Mouse (Mus musculus) forebrain, embryonic 12.5 days (tissue): ENCODE data around the gene Coa4. TPM values are rescaled to one million over a fixed set of nuclear protein-coding genes. Genes with fewer than 3 reads are reported as not detected.

ENCODE experiments used
- ATAC-seq: fragments of 200-750 bp; cut with Nextera tagmentation; 2 replicates; pipeline ENCODE4 v1.8.0; 2017; ENCODE audit warnings: moderate TSS enrichment; ENCODE audit not compliant: low FRiP score
- H3K27ac ChIP-seq: fragments of 300-500 bp; sonication (generic); 2 replicates; pipeline ENCODE4 v1.5.1; 2016; ENCODE audit warnings: mild to moderate bottlenecking
- H3K27me3 ChIP-seq: fragments of 300-500 bp; sonication (generic); 2 replicates; pipeline ENCODE4 v1.6.1; 2016; ENCODE audit warnings: mild to moderate bottlenecking
- H3K36me3 ChIP-seq: fragments of 300-500 bp; sonication (generic); replicated peaks from 2 replicates; pipeline ENCODE4 v1.6.1; 2016; ENCODE audit warnings: mild to moderate bottlenecking
- H3K4me1 ChIP-seq: fragments of 300-500 bp; sonication (generic); 2 replicates; pipeline ENCODE4 v1.6.1; 2016
- H3K4me2 ChIP-seq: fragments of 300-500 bp; sonication (generic); 2 replicates; pipeline ENCODE4 v1.6.1; 2016; ENCODE audit warnings: mild to moderate bottlenecking, moderate library complexity
- H3K4me3 ChIP-seq: fragments of 300-500 bp; sonication (generic); replicated peaks from 2 replicates; pipeline ENCODE4 v1.5.1; 2016; ENCODE audit warnings: mild to moderate bottlenecking
- H3K9ac ChIP-seq: fragments of 300-500 bp; sonication (generic); 2 replicates; pipeline ENCODE4 v1.6.1; 2016; ENCODE audit warnings: mild to moderate bottlenecking
- H3K9me3 ChIP-seq: fragments of 300-500 bp; sonication (generic); 2 replicates; pipeline ENCODE4 v1.6.1; 2016
- WGBS: fragments of 180-500 bp; shearing (Covaris S2); methylation state at CpG from one replicate; pipeline ENCODE4 v1.1.7; 2016; 5-methylcytosine and 5-hydroxymethylcytosine counted together
- polyA plus RNA-seq: library from polyadenylated mRNA; unstranded; fragments of >200 nt; fragmentation: Nextera tagmentation; extraction: Ambion mirVana; gene quantifications from 2 replicates; pipeline ENCODE4 v1.2.1, GENCODE M21; 2016

The Coa4 gene
- polyA plus RNA-seq, 1 experiment from 2014 or later: 12.6 TPM

GRCm38 (mm10) chr7:100572061-100572460 is 35.2 kb downstream of the Coa4 start:
- WGBS: 84% methylated on average over 4 of the region's 4 CpGs
- ATAC-seq: no peak

GRCm38 (mm10) chr7:100572704-100573103 is 35.8 kb downstream of the Coa4 start:
- WGBS: 82% methylated on average over 4 of the region's 4 CpGs
- H3K9me3 ChIP-seq: no peaks in the 10 kb centered on the region
- no peak overlapping the region for H3K4me2 ChIP-seq
- no peaks in the 10 kb centered on the region for H3K36me3 ChIP-seq
- H3K27me3 ChIP-seq: no peaks in the 10 kb centered on the region
- H3K9ac ChIP-seq: no peak overlapping the region
- no peaks in the 10 kb centered on the region for H3K4me1 ChIP-seq
- no peak overlapping the region for H3K4me3 ChIP-seq
- H3K27ac ChIP-seq: no peak overlapping the region
- ATAC-seq: no peak

More at GRCm38 (mm10) chr7:100572061-100572460, 35.2 kb downstream of the Coa4 start:
- no peaks in the 10 kb centered on the region for H3K36me3 ChIP-seq
- H3K4me2 ChIP-seq: no peak overlapping the region
- no peak overlapping the region for H3K9ac ChIP-seq
- no peaks in the 10 kb centered on the region for H3K27me3 ChIP-seq
- no peak overlapping the region for H3K4me3 ChIP-seq
- no peaks in the 10 kb centered on the region for H3K4me1 ChIP-seq
- H3K9me3 ChIP-seq: no peaks in the 10 kb centered on the region
- H3K27ac ChIP-seq: no peak overlapping the region

GRCm38 (mm10) chr7:100578794-100579193 is 41.9 kb downstream of the Coa4 start:
- ATAC-seq: no peak
- Histone ChIP-seq H3K27me3 (no peaks in the 10 kb centered on the region), H3K4me3 (no peak overlapping the region), H3K36me3 (no peaks in the 10 kb centered on the region), H3K9ac (no peak overlapping the region), H3K27ac (no peak overlapping the region), H3K4me2 (no peak overlapping the region), H3K4me1 (peaks cover 8% of the 10 kb centered on the region), H3K9me3 (no peaks in the 10 kb centered on the region)
- WGBS: 68% methylated on average over 2 of the region's 2 CpGs

GRCm38 (mm10) chr7:100582235-100582634 is 45.4 kb downstream of the Coa4 start:
- WGBS: 42% methylated on average over 7 of the region's 7 CpGs
- Histone ChIP-seq H3K9me3 (no peaks in the 10 kb centered on the region), H3K4me2 (peak overlapping the region; percentile 60), H3K9ac (peak overlapping the region; percentile 74), H3K27ac (no peak overlapping the region), H3K4me1 (peaks cover 8% of the 10 kb centered on the region), H3K27me3 (peaks cover 6% of the 10 kb centered on the region; the same call in 1 of the 2 replicates), H3K36me3 (no peaks in the 10 kb centered on the region), H3K4me3 (peak overlapping the region; percentile 57)
- ATAC-seq: no peak

GRCm38 (mm10) chr7:100582727-100583236 is 45.9 kb downstream of the Coa4 start:
- Histone ChIP-seq H3K4me2 (peak overlapping the region; percentile 60), H3K27me3 (peaks cover 6% of the 10 kb centered on the region; the same call in 1 of the 2 replicates), H3K4me3 (peak overlapping the region; percentile 57), H3K27ac (peak overlapping the region; percentile 92), H3K9me3 (no peaks in the 10 kb centered on the region), H3K9ac (peak overlapping the region; percentile 74), H3K4me1 (peaks cover 8% of the 10 kb centered on the region), H3K36me3 (no peaks in the 10 kb centered on the region)
- ATAC-seq: peak; percentile 94
- under 1% methylated on average over 31 of the region's 31 CpGs for WGBS

- Histone ChIP-seq H3K9me3 (no peaks in the 10 kb centered on the region), H3K4me1 (0 out of 2 replicates have a peak, but pooled peaks cover 4% of the 10 kb centered on the region), H3K4me2 (no peak overlapping the region), H3K27me3 (peaks cover 6% of the 10 kb centered on the region; the same call in 1 of the 2 replicates), H3K36me3 (no peaks in the 10 kb centered on the region), H3K4me3 (no peak overlapping the region), H3K27ac (no peak overlapping the region), H3K9ac (no peak overlapping the region)
- ATAC-seq: no peak
- WGBS: 70% methylated on average over 1 of the region's 1 CpGs
Observed at GRCm38 (mm10) chr7:100589816-100590215, 52.9 kb downstream of the Coa4 start.

Other genes starting within 250 kb of the Coa4 start
- gene C2cd3, start 164.8 kb upstream of the Coa4 start, polyA plus RNA-seq: 44.3 and 49.5 TPM in 2 replicates
- 103 TPM in 2 replicates for gene Ppme1, start 164.8 kb upstream of the Coa4 start, polyA plus RNA-seq
- gene Ucp3, start 64.1 kb upstream of the Coa4 start, polyA plus RNA-seq: not detected in 2 replicates
- 83.8 and 93.1 TPM in 2 replicates for gene Ucp2, start 43.7 kb upstream of the Coa4 start, polyA plus RNA-seq
- gene Dnajb13, start 22.1 kb upstream of the Coa4 start, polyA plus RNA-seq: 0.67 and 1.1 TPM in 2 replicates
- gene Rab6a, start 70.3 kb downstream of the Coa4 start, polyA plus RNA-seq: 146 and 157 TPM in 2 replicates
- 55.7 and 59.6 TPM in 2 replicates for gene Mrpl48, start 71.2 kb downstream of the Coa4 start, polyA plus RNA-seq
- gene Plekhb1, start 125.3 kb downstream of the Coa4 start, polyA plus RNA-seq: 4.4 and 6.3 TPM in 2 replicates
- gene Fam168a, start 169.6 kb downstream of the Coa4 start, polyA plus RNA-seq: 63.9 and 72.6 TPM in 2 replicates